Mouse (Mus musculus): ENCODE measurements around the gene Rnf182.

Rnf182 gene

DNA sequence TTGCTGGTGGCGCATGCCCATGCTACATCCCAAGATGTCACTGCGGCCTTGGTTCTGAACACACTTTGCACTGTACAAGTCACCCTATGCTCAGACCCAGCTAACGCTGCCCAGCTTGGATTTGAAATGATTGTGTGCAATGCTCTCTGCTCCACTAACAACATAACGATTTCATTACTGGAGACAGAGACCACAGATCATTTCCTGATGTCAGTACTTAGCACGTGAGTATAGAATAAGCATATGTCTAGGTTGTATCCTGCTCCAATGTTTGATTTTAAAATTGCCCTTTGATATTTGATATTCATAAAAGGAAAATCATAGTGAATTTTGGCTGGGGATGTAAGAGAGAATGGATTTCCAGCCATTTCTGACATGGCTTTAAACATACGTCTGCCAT is 3.5 kb upstream of the Rnf182 start:
- DNase-seq (ENCODE audit: low read depth, low spot score): no peak

DNA sequence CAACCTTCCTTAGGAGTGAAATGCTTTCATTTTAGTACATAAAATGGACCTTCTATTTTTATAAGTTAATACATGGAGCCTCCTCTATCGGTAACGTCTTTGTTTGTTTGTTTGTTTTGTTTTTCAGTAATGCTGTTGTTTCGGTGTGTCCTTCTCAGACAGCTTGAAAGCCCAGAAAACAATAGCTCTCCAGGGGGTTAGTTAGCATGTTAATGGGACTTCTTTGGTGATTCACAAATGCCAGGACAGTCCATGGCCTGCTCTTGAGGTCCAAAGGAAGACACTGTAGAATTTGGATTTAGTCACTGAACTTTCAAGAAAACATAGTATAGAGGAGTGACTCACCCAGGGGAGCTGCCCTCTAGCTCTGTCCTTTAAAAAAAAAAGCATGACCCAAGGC is 843 bp upstream of the Rnf182 start:
- DNase-seq (ENCODE audit: low read depth, low spot score): no peak

DNA sequence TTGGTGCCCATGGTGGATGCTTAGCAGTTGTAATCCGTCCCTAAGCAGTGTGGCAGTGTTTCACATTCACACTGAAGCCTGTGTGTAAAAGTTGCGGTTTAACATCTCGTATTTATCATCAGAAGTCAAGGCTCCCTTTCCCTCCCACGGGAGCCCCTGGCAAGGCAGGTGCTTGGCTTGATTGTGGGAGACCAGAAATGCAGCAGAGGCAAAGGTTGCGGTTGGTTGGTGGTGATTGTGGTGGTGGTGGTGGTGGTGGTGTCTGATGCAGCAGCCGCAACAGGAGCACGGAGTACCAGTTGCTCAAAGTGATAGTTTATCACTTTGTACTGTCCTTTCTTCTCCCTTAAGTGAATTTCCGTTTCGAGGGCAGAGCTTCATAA is 325 bp upstream of the Rnf182 start:
- DNase-seq (ENCODE audit: low read depth, low spot score): no peak

DNA sequence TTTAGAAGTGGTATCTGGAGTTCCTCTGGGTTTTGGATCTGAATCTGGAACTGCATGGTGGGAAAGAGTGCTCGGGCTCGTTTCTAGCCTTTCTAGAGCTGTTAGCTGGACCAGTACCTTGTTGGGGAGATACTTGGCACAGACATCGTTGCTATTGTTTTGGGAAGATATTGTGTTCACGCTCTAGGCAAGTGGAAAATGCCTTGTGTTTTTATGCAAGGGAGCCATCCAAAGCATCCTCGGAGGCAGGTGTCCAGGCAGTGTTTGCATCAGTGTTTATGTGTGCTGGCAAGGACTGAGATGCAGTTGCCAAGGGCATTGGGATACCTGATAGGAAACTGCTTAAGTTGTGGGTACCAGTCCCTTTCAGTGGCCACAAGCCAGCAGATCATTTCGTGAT is 1.0 kb downstream of the Rnf182 start:
- no peak for DNase-seq (ENCODE audit: low read depth, low spot score)

DNA sequence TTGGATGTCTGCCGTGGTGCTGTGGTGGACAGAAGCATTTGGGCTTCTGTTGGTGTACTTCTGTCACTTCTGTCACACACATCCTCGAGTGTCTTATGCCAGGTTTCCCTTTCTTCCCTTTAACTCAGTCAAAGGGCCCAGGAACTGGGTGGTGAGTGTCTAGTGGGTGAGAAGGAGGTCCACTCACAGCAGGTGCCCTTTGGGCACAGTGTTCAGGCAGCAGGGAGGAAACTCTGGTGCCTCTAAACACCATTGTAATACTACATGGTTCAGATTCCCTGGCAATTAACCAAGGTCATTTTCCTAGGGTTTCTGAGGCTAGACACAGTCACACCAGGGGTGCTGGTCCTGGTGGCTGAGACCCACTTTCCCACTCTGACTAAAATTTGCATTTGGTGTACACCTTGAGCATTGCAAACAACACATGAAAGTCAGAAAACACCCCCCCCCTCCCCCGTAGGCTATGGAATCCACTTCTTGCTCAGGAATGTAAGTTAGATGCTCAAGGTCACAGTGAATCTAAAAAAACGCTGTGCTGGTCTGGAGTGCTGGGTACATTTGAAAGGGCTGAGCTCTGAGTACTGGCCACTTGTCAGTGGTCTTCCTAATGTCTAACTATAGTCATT is 4.2 kb downstream of the Rnf182 start:
- no peak for DNase-seq (ENCODE audit: low read depth, low spot score)

DNA sequence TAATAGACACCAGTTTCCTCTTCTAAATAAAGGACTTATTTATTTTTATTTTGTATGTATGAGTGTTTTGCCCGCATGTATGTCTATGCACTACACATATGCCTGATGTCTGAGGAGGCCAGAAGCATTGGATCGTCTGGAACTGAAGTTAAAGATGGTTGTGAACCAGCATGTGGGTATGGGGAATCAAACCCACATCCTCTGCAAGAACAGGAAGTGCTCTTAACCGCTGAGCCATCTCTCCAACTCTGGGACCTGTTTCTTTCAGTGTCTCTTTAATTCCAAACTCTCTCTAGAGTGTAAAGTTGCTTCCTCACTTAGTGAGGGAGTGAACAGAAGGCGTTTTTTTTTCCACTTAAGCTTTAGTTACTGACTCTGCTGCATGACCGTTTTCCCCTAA is 12.4 kb downstream of the Rnf182 start:
- no peak for DNase-seq (ENCODE audit: low read depth, low spot score)

DNA sequence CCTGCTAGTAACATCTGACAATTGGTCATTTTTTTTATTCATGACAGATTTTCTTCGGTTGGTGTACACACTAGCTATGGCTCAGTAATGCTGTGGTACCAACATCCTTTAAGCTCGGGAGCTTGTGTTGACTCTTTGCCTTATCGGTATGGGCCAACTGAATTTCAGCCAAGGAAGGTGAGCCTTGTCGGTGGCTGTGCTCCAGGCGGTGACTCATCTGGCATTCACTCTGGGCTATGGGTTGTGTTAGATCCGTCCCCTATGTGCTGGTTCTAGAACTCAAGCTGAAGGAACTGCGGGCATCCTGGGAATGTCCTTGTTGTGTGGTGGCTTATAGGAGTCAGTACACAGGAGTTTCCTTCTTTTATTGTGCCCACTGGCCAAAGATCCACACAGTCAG is 14.3 kb downstream of the Rnf182 start:
- no peak for DNase-seq (ENCODE audit: low read depth, low spot score)

DNA sequence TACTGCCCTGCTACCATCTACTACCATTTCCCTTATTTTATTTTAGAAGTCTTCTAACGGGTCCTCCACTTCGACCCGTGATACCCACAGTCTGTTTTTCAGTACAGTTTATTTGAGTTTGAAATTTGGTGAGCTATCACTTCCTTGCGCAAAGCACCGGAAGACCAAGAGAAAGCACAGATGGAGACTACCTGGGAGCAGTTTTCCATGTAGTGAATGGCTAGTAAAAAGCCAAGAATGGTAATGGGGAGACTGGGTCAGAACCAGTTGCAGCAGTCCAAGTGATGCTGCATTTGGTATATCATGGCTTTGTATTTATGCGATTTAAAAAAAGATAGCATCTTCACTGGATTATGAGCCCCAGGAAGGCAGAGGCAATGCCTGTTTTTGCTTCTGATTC is 15.8 kb downstream of the Rnf182 start:
- no peak for DNase-seq (ENCODE audit: low read depth, low spot score)

DNA sequence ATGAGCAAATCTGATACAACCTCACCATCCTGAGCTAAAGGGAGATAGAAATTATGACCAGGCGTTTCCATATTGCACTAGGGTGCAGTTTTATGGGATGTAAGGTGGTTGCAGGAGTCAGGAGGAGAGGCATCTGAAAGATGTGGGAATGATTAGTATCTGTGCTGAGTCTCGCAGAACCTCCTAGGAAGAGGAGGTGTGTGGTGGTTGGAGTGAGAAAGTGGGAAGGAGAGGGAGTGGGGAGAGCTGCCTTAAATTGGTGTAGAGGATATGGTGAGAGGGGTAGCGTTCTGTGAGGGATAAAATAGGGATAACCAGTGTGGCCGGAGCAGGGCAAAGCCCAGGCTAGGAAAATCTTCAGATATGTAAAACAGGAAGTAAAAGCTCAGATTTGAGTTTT is 17.5 kb downstream of the Rnf182 start:
- DNase-seq (ENCODE audit: low read depth, low spot score): no peak

DNA sequence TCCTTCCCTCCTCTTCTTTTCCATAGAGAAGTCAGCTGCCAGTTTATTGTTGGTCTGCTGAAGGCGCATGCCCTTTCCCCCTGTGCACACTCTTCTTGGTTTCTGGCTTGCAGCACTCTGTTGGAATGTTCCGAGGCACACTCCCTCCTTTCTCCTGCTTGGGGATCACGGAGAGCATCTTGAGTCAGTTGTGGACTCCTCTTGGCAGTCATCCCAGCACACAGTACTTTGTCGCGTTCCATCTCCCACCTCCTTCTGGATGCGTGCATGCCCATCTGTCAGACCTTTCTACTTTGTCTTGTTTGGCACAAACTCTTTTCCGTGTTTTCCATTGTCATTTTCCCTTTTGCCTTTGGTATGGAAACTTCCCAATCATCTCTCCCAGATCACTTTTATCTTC is 22.2 kb downstream of the Rnf182 start:
- no peak for DNase-seq (ENCODE audit: low read depth, low spot score)

DNA sequence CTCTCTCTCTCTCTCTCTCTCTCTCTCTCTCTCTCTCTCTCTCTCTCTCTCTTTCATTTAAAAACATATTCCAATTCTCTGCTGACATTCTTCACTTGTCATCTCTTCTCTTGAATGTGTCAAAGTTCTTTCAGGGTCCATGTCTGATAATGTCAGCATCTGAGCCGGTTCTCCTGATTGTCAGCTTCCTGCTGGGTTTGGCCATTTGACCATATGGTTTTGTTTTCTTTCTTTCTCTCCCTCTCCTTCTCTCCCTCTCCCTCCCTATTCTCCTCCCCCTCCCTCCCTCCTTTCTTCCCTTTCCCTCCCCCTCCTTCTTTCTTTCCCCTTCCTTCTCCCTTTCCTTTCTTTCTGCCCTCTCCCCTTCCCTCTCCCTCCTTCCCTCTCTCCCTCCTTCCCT is 29.5 kb downstream of the Rnf182 start:
- DNase-seq (ENCODE audit: low read depth, low spot score): no peak

DNA sequence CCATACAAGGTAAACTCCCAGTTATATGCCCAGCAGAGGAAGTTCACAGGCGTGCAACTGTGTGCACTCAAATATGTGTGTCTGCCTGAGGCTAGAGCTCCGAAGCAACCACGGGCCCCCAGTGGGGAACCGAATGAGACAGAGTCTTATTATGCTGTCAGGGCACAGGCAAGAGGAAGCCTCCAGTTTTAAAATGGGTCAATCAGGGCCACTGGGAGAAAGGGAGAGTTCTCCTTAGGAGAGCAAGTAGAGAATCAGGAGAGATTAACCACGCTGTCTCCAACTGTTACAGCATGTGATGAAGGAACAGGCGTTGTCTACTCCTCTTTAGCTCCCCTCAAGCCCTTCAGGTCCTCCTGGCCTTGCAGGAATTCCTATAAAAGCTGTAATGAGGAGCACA is 33.0 kb downstream of the Rnf182 start:
- DNase-seq (ENCODE audit: low read depth, low spot score): no peak

DNA sequence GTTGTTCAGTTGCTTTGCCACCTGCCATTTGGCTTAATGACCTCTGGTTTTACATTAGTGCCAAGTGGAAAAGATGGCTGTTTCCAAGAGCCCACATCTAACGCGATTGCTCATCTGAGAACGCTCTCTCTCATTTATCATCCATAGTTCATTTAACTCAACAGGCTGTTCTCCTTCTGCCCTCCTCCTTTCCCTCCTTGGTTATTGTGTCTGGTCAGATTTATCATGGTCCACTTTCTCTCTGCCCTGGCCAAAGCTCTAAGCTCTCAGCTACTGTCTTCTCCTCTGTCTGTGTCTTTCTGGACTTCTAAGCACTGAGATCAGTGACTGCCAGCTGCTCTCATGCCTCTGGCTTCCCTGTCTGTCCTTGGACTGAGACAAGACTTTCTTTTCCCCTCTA is 35.8 kb downstream of the Rnf182 start:
- no peak for DNase-seq (ENCODE audit: low read depth, low spot score)

DNA sequence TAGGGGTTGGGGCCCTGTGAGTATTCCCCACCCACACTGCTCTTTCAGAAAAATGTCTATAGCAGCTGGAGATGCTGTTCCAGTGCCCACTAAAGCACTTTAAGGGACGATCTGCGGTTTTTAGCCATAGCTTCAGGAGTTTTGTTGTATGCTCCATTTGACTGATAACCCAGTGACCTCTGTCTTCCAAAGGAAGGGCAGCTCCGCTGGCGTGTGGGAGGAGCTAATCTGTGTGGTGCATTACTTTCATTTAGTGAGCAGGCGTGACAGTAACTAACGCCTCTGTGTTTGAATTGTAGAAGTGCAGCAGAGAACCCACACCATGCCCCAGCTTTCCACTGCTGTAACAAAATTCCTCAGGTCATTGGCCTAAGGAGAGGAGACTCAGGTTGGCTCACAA is 38.6 kb downstream of the Rnf182 start:
- DNase-seq (ENCODE audit: low read depth, low spot score): no peak

DNA sequence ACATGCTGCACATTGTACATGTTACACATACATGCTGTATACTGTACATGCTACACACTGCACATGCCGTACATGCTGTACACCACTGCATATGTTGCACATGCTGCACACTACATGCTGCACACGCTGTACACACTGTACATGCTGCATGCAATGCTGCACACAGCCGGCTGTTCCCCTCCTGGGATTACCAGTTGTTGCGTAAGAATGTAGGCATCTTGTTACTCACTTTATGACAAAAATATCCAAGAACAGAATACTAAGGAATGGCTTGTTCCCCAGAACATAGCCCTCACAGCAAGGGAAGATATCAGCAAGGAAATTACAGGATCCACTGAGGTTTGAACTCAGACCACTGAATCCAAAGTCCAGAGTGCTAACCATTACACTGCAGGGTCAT is 47.7 kb downstream of the Rnf182 start:
- no peak for DNase-seq (ENCODE audit: low read depth, low spot score)

DNA sequence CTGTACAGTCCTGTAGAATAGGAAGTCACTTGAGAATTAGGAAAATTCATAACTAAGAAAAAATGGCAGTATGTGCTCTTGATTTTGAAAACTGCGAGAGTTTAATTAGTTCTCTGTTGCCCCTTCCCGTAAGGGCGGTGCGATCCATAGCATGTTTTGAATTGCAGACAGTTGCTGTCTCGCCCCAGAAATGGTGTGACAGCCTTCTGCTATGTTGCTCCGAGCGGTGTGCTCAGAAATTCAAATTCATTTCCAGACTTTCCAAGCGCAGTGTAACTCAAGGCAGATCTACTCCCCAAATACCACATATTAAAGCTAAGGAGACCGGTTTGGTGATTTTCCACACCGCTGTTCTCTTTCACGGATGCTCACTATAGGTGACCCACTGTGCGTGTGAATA is 50.6 kb downstream of the Rnf182 start:
- DNase-seq (ENCODE audit: low read depth, low spot score): no peak

DNA sequence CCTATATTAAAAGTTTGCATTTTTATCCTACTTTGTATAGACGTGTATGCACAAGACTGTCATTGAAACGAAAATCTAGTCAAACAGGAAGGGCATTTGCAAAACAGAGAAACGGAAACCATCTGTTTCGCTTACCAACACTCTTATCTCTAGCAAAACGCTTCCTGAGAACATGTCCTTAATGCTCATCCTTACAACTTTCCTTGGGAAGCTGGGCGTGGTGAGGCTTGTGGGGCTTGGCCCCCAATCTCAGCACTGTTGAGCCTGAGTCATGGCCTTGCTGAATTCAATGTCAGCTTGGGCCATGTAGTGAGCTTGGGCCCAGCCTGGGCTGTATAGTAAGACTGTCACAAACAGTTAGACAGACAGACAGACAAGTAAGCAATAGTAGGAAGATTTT is 51.4 kb downstream of the Rnf182 start:
- no peak for DNase-seq (ENCODE audit: low read depth, low spot score)

DNA sequence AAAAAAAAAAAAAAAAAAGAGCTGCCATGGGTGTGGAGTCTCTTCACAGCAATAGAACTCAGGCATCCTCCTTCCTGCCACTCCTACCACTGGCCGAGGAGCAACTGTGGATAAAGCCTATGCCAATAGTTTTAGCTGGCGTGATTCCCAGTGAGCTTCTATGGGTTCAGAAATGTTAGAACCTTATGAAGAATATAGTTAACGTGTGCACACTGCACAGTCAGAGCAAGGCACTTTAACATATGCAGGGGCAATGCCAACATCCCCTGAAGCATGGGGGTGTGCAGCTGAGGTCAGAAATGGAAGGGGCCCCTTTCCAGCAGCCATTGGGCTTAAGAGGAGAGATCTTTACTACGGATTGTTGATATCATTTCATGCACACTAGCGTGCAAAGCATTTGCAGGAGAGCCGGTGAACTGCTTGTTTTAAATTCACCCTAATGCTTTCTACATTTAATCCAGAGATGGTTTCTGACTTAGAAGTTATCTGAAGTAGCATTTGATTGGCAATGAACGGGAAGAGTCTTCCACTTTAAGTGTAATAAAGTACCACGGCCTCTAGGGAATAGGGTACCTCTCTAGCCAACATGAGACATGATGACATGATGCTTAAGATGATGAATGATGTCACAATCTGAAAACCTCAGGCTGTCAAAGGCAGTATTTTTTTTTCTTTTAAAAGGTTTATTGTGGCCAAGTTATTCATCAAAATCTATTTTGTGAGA is 61.8 kb downstream of the Rnf182 start:
- DNase-seq (ENCODE audit: low read depth, low spot score): no peak

DNA sequence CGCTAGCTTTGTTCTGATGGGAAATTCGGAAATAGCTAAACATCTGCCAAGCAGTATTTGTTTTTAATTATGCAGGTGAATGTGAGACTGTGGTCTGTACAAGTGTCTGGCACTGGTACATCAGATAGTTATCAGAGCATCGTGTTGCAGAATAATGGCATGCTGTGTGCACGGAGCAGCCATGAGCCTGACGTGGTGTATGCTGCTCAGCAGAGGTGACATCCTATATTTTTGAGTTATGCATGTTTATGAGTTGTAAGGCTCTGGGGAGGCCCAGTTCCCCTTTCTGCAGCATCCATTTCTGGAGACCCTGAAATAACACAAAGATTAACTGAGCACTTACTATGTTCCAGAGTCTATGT is 62.4 kb downstream of the Rnf182 start:
- DNase-seq (ENCODE audit: low read depth, low spot score): no peak

DNA sequence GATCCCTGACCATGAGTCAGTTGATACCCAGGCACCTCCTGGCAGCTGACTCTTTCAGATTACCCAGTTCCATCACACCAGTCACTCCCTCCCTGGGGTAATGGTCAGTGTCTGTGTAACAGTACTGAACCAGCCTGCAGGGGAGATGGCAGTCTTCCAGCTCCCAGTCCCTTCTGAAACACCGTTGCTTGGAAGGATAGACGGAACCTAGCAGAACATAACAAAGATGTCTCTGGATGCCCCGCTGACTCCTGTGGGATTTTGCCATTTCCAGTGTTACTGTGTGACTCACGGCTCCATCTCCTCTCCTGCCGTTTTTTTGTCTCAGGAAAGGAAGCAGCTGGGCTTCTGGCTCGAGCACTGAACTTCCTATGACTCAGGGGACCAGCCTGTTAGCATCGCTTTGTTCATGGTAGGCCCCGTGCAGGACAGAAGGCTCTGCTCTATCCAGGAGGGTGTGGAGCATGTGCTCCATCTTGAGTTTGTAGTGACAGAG is 69.0 kb downstream of the Rnf182 start:
- DNase-seq (ENCODE audit: low read depth, low spot score): no peak

DNA sequence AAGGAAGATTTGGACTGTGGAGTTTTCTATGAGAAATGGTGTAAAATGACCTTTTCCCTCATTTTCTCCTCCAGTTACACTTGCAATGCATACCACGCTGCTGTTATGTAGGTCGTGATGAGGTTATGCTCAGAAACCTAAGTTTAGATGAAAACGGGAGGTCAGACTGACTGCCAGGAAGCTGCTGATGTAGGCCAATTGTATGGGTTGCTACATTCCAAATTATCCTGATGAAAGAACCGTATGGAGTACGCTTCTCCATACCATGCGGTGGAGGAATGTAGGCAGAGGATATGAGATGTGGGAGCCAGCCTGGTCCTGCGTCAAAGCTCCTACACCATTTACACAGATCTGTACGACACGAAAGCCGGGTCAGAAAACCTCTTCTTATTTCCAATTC is 72.6 kb downstream of the Rnf182 start:
- no peak for DNase-seq (ENCODE audit: low read depth, low spot score)

DNA sequence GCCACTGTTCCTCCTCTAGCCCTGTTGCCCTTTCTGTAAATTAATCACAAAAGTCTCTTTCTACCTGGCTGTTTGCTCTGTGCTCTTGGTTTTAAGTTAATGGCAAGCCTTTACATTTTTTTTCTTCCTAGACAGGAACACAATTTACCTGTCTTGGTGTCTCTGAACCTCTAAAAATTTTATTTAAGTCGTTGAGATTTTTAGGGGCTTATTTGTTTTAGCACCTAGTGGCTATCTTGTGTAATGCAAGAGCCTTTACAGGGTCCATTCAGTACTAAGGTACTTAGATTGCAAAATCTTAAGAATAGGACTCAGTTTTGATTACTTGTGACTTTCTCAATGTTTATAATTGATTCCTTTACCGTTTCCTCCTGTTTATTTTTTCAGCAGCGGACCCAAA is 76.2 kb downstream of the Rnf182 start:
- no peak for DNase-seq (ENCODE audit: low read depth, low spot score)

DNA sequence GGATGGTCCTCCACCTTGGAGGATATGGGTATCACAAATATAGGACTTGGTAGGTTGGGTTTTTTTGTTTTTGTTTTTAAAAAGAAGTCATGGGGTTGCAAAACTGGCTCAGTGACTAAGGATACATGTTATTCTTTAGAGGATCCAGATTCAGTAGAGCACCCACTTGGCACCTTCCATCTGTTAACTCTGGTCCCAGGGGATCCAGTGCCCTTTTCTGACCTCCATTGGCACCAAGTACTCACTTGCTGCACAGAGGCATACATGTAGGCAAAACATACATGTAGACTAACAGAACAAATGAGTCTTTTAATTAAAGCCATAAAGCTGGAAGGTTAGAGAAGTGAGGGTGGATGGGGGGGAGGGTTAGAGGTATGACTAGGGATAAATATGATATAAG is 80.0 kb downstream of the Rnf182 start:
- no peak for DNase-seq (ENCODE audit: low read depth, low spot score)

DNA sequence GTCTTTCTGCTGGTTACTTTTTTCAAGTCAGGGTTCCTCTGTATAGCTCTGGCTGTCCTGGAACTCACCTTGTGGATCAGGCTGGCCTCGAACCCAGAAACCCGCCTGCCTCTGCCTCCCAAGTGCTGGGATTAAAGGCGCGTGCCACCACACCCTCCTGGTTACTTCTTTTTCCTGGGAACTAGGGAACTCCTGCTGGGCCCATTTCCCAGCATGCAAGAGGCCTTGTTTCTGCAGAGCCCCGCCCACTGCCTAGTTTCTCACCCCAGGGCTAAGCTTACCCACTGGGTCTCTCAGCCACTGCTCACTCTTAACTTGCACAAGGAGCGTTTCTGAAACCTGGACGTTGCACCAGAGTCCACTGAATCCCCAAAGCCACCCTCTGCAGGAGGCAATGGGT is 80.5 kb downstream of the Rnf182 start:
- DNase-seq (ENCODE audit: low read depth, low spot score): no peak

Measured in retina, postnatal 7 days (tissue).